Mouse (Mus musculus) monocyte, adult 59 days (primary cell): ENCODE measurements around the gene Gm45213. TPM values are rescaled to one million over a fixed set of nuclear protein-coding genes. Genes with fewer than 3 reads are reported as not detected.

Experiments used
- total RNA-seq, 2 experiments: library from RNA; stranded (reverse); gene quantifications; one replicate each; pipeline ENCODE4 v1.2.4; 2023

Gm45213 gene
- total RNA-seq, result not detected

GRCm38 (mm10) chr7:66043552-66044459 lies at the start of gene Gm45213:
Gm45213 (plus strand) TSS chr7:66043602.

GRCm38 (mm10) chr7:66058703-66059102 lies 15.3 kb downstream of the Gm45213 start, which contains the start of gene Snrpa1:
Snrpa1 (plus strand) TSS chr7:66059003.

GRCm38 (mm10) chr7:66079364-66080230 lies 36.2 kb downstream of the Gm45213 start, which contains the start of gene Selenos:
Selenos (plus strand) TSS chr7:66079649.

GRCm38 (mm10) chr7:66108961-66109854 lies 65.8 kb downstream of the Gm45213 start, which contains the start of gene Chsy1:
Chsy1 (plus strand) TSS chr7:66109515.

Other genes with a start within 250 kb of the Gm45213 start
- gene Pcsk6, start 181.9 kb upstream of the Gm45213 start, total RNA-seq, result not detected
- gene Snrpa1, start 15.4 kb downstream of the Gm45213 start, total RNA-seq, result 10 to 100 TPM; 26.1 to 30.2 TPM
- gene Selenos, start 36.0 kb downstream of the Gm45213 start, total RNA-seq, result 10 to 100 TPM; 58.5 to 60.0 TPM
- 10 to 100 TPM; 31.4 to 37.6 TPM for gene Chsy1, start 65.9 kb downstream of the Gm45213 start, total RNA-seq